Mouse (Mus musculus) intestine, postnatal 0 days (tissue): ENCODE measurements around the gene Tecpr1. TPM values are rescaled to one million over a fixed set of nuclear protein-coding genes. Genes with fewer than 3 reads are reported as not detected.

Experiments
- ATAC-seq: fragments of 200-750 bp; cut with Nextera tagmentation; 2 replicates; pipeline ENCODE4 v1.8.0; 2017; ENCODE audit warnings: mild to moderate bottlenecking, moderate TSS enrichment, moderate library complexity
- H3K27ac ChIP-seq: fragments of 300-500 bp; sonication (generic); 2 replicates; pipeline ENCODE4 v1.5.1; 2014; ENCODE audit warnings: mild to moderate bottlenecking, low read depth, low read length, moderate library complexity
- H3K27me3 ChIP-seq: fragments of 300-500 bp; sonication (generic); replicated peaks from 2 replicates; pipeline ENCODE4 v1.6.1; 2014; ENCODE audit warnings: low read length, mixed read lengths; ENCODE audit not compliant: control insufficient read depth, insufficient read depth
- H3K36me3 ChIP-seq: fragments of 300-500 bp; sonication (generic); 2 replicates; pipeline ENCODE4 v1.6.1; 2014; ENCODE audit warnings: mild to moderate bottlenecking, moderate library complexity; ENCODE audit not compliant: control insufficient read depth, insufficient read depth
- H3K4me1 ChIP-seq: fragments of 300-500 bp; sonication (generic); replicated peaks from 2 replicates; pipeline ENCODE4 v1.6.1; 2014; ENCODE audit warnings: antibody characterized with exemption, low read length, mixed read lengths; ENCODE audit not compliant: control insufficient read depth, insufficient read depth
- H3K4me2 ChIP-seq: fragments of 300-500 bp; sonication (generic); replicated peaks from 2 replicates; pipeline ENCODE4 v1.6.1; 2014; ENCODE audit warnings: low read depth, mild to moderate bottlenecking, moderate library complexity
- H3K4me3 ChIP-seq: fragments of 300-500 bp; sonication (generic); 2 replicates; pipeline ENCODE4 v1.5.1; 2014; ENCODE audit warnings: low read depth, low read length
- H3K9ac ChIP-seq: fragments of 300-500 bp; sonication (generic); 2 replicates; pipeline ENCODE4 v1.6.1; 2014; ENCODE audit warnings: mild to moderate bottlenecking, low read depth, low read length
- H3K9me3 ChIP-seq: fragments of 300-500 bp; sonication (generic); 2 replicates; pipeline ENCODE4 v1.6.1; 2016; ENCODE audit warnings: mixed run types; ENCODE audit not compliant: control insufficient read depth
- CTCF ChIP-seq: sonication (generic); IDR thresholded peaks from 2 replicates; pipeline ENCODE4 v1.5.1; 2016; ENCODE audit warnings: low read depth, mild to moderate bottlenecking, control low read depth, antibody characterized with exemption, moderate library complexity
- WGBS: fragments of 180-500 bp; shearing (Covaris S2); extraction: QIAGEN DNeasy Blood & Tissue Kit; methylation state at CpG from one replicate; pipeline ENCODE4 v1.1.7; 2014; 5-methylcytosine and 5-hydroxymethylcytosine counted together
- polyA plus RNA-seq: library from polyadenylated mRNA; unstranded; fragments of >200 nt; fragmentation: Nextera tagmentation; extraction: Ambion mirVana; gene quantifications from 2 replicates; pipeline ENCODE4 v1.2.1, GENCODE M21; 2015

Gene Tecpr1
- polyA plus RNA-seq, result 10.7 and 12.5 TPM in 2 replicates

DNA sequence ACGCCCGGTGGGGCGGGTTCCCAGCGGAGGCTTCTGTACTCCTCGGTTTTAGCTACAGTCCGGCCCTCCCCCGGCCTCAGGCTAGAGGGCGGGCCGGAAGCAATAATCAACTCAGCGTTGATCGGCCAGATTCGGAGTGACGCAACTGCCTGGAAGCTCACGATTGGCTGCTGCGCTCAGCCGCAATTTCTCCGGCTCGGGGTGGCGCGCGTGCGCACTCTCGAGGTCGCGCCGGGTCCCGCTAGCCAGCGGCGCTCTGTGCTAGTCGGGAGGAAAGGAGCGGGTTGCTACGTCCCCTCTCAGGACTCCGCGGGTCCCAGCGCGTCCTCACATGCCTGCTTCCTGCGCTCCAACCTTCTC is at the start of gene Tecpr1:
TSS of gene Tecpr1 (minus strand) at position 113 of the 360 bp plus-strand sequence.
- Histone ChIP-seq H3K9me3 (no peaks in the 10 kb centered on the region), H3K4me1 (no peaks in the 10 kb centered on the region), H3K4me2 (peak within 1 kb of the TSS; percentile 75), H3K4me3 (peak within 1 kb of the TSS; percentile 77), H3K27me3 (no peaks in the 10 kb centered on the region), H3K9ac (peak within 1 kb of the TSS; percentile 67), H3K36me3 (no peaks in the 10 kb centered on the region; the same call in 1 of the 2 replicates), H3K27ac (peak within 1 kb of the TSS; percentile 69)
- peak; percentile 93 for ATAC-seq
- under 1% methylated on average over 37 of the region's 37 CpGs for WGBS
- peak; percentile 39 for TF ChIP-seq CTCF

DNA sequence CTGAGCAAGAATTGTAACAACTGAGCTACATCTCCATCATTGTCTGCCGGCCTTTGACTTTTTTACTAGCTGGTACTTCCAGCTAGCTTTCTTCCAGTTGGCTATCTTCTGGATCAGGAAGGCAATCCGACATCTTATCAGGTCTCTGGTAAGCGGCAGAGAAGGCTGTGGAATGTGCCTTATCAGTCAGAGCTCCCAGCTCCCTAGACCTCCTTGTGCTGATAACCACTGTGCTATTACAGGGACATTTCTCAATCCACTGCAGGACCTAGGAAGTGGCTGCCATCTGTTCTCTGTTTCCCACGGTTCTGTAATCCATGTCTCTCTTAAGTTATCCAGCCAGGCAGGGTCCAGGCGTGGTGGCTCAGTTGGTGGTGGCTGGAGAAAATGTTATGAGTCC is 48.4 kb upstream of the Tecpr1 start:
- no peak overlapping the region for H3K9ac ChIP-seq
- no peaks in the 10 kb centered on the region for H3K9me3 ChIP-seq
- H3K4me3 ChIP-seq, result no peak overlapping the region
- peak; percentile 16; the same call in 1 of the 2 replicates for ATAC-seq
- H3K4me2 ChIP-seq, result no peak overlapping the region
- 24% methylated on average over 5 of the region's 5 CpGs for WGBS
- H3K36me3 ChIP-seq, result peaks cover 54% of the 10 kb centered on the region
- no peaks in the 10 kb centered on the region for H3K4me1 ChIP-seq
- no peaks in the 10 kb centered on the region for H3K27me3 ChIP-seq
- H3K27ac ChIP-seq, result no peak overlapping the region
- TF ChIP-seq CTCF, result no peak

DNA sequence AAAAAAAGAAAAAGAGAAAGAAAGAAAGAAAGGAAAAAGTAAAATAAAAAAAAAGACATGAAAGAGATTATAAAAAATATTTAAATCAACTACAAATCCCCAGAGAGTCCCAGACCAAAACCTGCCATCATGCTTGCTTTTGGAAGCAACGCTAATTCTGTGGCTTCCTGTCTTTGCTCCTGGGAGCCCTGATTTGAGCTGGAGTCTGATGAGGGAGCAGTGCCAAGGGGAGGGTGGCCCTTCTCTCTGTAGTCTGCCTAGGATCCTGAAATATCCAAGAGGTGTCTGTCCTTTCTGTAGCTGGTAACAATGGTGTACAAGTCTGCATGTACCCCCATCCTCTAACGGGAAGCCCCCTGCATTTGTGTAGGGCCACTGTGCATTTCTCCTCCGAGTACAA is 47.7 kb upstream of the Tecpr1 start:
- Histone ChIP-seq H3K9ac (no peak overlapping the region), H3K9me3 (no peaks in the 10 kb centered on the region), H3K4me1 (no peaks in the 10 kb centered on the region), H3K27me3 (no peaks in the 10 kb centered on the region), H3K36me3 (peaks cover 55% of the 10 kb centered on the region), H3K4me2 (no peak overlapping the region), H3K27ac (no peak overlapping the region), H3K4me3 (no peak overlapping the region)
- 73% methylated on average over 3 of the region's 3 CpGs for WGBS
- no peak for TF ChIP-seq CTCF
- no peak for ATAC-seq

DNA sequence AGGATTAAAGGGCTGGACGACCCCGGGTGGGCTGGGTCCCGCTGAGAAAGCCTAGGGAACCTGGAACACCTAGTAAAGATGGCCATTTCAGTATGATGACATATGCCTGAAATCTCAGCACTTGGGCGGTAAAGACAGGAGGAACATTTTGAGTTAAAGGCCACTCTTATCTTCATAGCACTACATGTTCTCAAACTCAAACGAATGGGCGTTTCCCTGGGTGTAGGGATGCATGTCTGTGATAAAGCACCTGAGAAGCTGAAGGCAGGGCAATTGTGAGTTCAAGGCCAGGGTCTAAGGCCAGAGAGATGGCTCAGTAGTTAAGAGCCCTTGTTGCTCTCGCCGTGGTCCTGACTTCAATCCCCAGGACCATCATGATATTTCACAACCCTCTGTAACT is 47.0 kb upstream of the Tecpr1 start:
- H3K9ac ChIP-seq, result no peak overlapping the region
- H3K4me3 ChIP-seq, result no peak overlapping the region
- H3K4me1 ChIP-seq, result no peaks in the 10 kb centered on the region
- no peak for TF ChIP-seq CTCF
- ATAC-seq, result no peak
- WGBS, result 72% methylated on average over 8 of the region's 8 CpGs
- no peak overlapping the region for H3K4me2 ChIP-seq
- no peak overlapping the region for H3K27ac ChIP-seq
- no peaks in the 10 kb centered on the region for H3K27me3 ChIP-seq
- H3K9me3 ChIP-seq, result no peaks in the 10 kb centered on the region
- peaks cover 53% of the 10 kb centered on the region for H3K36me3 ChIP-seq

DNA sequence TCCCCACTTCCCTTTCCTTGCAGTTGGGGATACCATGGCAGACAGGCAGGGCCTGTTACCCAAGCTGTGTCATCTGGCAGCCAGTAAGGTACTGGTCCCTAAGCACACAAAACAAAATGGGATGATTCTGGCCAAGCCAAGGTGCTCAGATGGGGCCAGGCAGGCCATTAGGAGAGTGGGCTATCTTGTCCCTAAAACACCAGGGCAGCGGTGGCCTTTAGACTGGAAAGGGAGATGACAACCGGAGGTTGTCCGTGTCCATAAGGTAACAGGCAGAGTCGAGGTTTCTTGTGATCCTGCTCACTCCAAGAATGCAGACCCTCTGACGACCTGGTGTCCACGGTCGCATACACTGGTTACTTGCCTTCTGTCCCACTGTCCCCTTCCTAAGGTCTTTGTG is 46.5 kb upstream of the Tecpr1 start:
- ATAC-seq, result no peak
- H3K4me2 ChIP-seq, result no peak overlapping the region
- H3K4me3 ChIP-seq, result no peak overlapping the region
- no peak for TF ChIP-seq CTCF
- H3K9me3 ChIP-seq, result no peaks in the 10 kb centered on the region
- H3K27ac ChIP-seq, result no peak overlapping the region
- no peaks in the 10 kb centered on the region for H3K4me1 ChIP-seq
- no peaks in the 10 kb centered on the region for H3K27me3 ChIP-seq
- peaks cover 58% of the 10 kb centered on the region for H3K36me3 ChIP-seq
- H3K9ac ChIP-seq, result no peak overlapping the region
- 87% methylated on average over 7 of the region's 7 CpGs for WGBS

- Histone ChIP-seq H3K4me1 (no peaks in the 10 kb centered on the region), H3K9ac (no peak overlapping the region; the same call in 1 of the 2 replicates), H3K4me3 (no peak overlapping the region), H3K27me3 (no peaks in the 10 kb centered on the region), H3K27ac (peak overlapping the region; percentile 46; the same call in 1 of the 2 replicates), H3K9me3 (no peaks in the 10 kb centered on the region), H3K36me3 (peaks cover 61% of the 10 kb centered on the region), H3K4me2 (no peak overlapping the region)
- ATAC-seq, result peak; percentile 37
- 60% methylated on average over 8 of the region's 8 CpGs for WGBS
- no peak for TF ChIP-seq CTCF
Measured at GRCm38 (mm10) chr5:144267535-144268241, 44.3 kb upstream of the Tecpr1 start.

DNA sequence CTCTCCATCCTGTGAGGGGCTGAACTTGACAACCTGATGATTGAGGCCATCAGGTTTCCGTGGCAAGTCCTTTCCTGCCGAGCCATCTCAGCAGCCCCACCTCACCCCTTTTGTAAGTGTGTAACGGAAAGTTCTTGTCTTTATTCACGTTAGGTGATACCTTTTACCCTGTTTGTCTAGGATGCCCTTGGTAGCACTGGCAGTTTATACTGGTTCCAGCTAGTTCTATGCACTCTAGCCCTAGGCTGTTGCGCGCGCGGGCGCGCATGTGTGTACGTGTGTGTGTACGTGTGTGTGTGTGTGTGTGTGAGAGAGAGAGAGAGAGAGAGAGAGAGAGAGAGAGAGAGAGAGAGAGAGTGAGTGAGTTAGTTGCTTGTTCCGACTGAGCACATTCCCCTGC is 40.1 kb upstream of the Tecpr1 start:
- H3K36me3 ChIP-seq, result peaks cover 70% of the 10 kb centered on the region
- H3K27ac ChIP-seq, result no peak overlapping the region
- H3K4me2 ChIP-seq, result no peak overlapping the region
- 80% methylated on average over 12 of the region's 13 CpGs for WGBS
- TF ChIP-seq CTCF, result no peak
- no peaks in the 10 kb centered on the region for H3K9me3 ChIP-seq
- H3K4me1 ChIP-seq, result 0 out of 2 replicates have a peak, but pooled peaks cover 6% of the 10 kb centered on the region
- no peak overlapping the region for H3K4me3 ChIP-seq
- no peak for ATAC-seq
- no peaks in the 10 kb centered on the region for H3K27me3 ChIP-seq
- H3K9ac ChIP-seq, result no peak overlapping the region
